ENCODE assay signal across 10 mouse cellular contexts in the genomic region with DNA sequence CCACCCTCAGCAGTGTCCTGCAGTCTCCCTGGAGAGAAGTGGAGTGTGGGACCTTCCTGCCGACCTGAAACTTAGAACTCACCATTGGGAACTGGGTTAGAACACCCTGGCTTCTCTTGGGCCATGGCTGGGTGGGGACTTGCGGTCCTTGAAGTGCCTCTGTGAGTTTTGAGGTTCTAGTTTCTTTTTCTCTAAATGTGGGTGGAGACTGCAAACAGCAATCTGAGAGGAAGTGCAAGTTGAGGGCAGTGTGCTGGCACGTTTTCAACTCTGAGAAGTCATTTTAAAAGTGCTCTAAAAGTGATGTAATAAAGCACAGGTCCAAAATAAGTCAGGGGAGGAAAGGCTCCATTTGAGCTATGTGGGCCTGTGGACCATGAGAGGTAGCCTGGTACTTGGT. TPM values are rescaled to one million over a fixed set of nuclear protein-coding genes. Genes with fewer than 3 reads are reported as not detected.
DNase-seq lines count a peak whose midpoint lies in the region; ATAC-seq and TF ChIP-seq lines count a peak whose summit lies in the region.
"Had no signal": no experiment of that assay in that cellular context is flagged by ENCODE, and none has a peak within 500 bp of the region (broad histone marks: within the 10 kb centered on the region; RNA-seq: fewer than 3 reads in every experiment).

A gene (minus strand): TSS at position 161 of the 400 bp plus-strand sequence.

- H3K4me1 ChIP-seq in liver, adult 2 months (ENCODE audit: control insufficient read depth, insufficient read depth, low read length): no peaks in the 10 kb centered on the region
- H3K4me1 ChIP-seq in lung, postnatal 0 days (ENCODE audit: insufficient read depth, low read depth, low read length): no peaks in the 10 kb centered on the region
- H3K4me1 ChIP-seq: embryonic facial prominence, embryonic 12.5 days; hindbrain, embryonic 12.5 days had no signal

- peak; percentile 99 for ATAC-seq in common myeloid progenitor, adult 5-6 weeks (replicated peaks; ENCODE audit: low read depth, poor library complexity, severe bottlenecking)
- peak; percentile 63; the same call in 1 of the 2 replicates for ATAC-seq in lung, postnatal 0 days

- H3K9me3 ChIP-seq in lung, postnatal 0 days (ENCODE audit: low read length): no peaks in the 10 kb centered on the region
- H3K9me3 ChIP-seq: embryonic facial prominence, embryonic 12.5 days; hindbrain, embryonic 12.5 days had no signal

- H3K4me3 ChIP-seq in liver, adult 2 months (ENCODE audit: insufficient read depth, low read depth, low read length): peak within 1 kb of the TSS; percentile 36
- H3K4me3 ChIP-seq in lung, postnatal 0 days (ENCODE audit: low read depth, low read length): no peak within 1 kb of the TSS
- H3K4me3 ChIP-seq: embryonic facial prominence, embryonic 12.5 days; hindbrain, embryonic 12.5 days had no signal

- no peaks in the 10 kb centered on the region for H3K27me3 ChIP-seq in liver, adult 2 months (ENCODE audit: control insufficient read depth, insufficient read depth, low read length)
- no peaks in the 10 kb centered on the region for H3K27me3 ChIP-seq in lung, postnatal 0 days (replicated peaks; ENCODE audit: insufficient read depth, low read length)
- no peaks in the 10 kb centered on the region for H3K27me3 ChIP-seq in splenic B cell, adult 2 months (ENCODE audit: control insufficient read depth, insufficient read depth, low read length, poor library complexity, severe bottlenecking)
- H3K27me3 ChIP-seq: embryonic facial prominence, embryonic 12.5 days; hindbrain, embryonic 12.5 days had no signal

- peak; percentile 37 for DNase-seq in liver, adult 2 months (ENCODE audit: extremely low read depth, low read depth, low spot score)
- no peak for DNase-seq in liver
- peak; percentile 86 for DNase-seq in lung, postnatal 0 days (ENCODE audit: low spot score)
- DNase-seq in splenic B cell, adult 2 months (ENCODE audit: low read depth, low spot score): peak; percentile 64
- no peak for DNase-seq in left cerebral cortex, postnatal 25 days (ENCODE audit: low spot score in 2 of 2)
- DNase-seq in Muller cell, postnatal 12 days (ENCODE audit: inconsistent ontology term): no peak
- DNase-seq in gastrocnemius, postnatal 14 days: no peak

- intact Hi-C loops in left cerebral cortex, postnatal 25 days (cut with DNase I): no loop called here
- intact Hi-C loops in gastrocnemius, postnatal 14 days (cut with DNase I; ENCODE audit: low total_unique reads): no loop called here

- no peak for TF ChIP-seq CTCF in liver, adult 2 months (IDR thresholded peaks at IDR 0.05; ENCODE audit: low read depth, low read length)
- TF ChIP-seq CTCF in lung, postnatal 0 days (IDR thresholded peaks at IDR 0.05): no peak

- no peaks in the 10 kb centered on the region for H3K79me2 ChIP-seq in liver, adult 2 months (ENCODE audit: control insufficient read depth, insufficient read depth, low read length)

- H3K4me2 ChIP-seq in lung, postnatal 0 days (replicated peaks; ENCODE audit: low read depth, low read length): no peak within 1 kb of the TSS
- H3K4me2 ChIP-seq: embryonic facial prominence, embryonic 12.5 days; hindbrain, embryonic 12.5 days had no signal

- H3K36me3 ChIP-seq in liver, adult 2 months (ENCODE audit: control insufficient read depth, insufficient read depth, low read length): no peaks in the 10 kb centered on the region
- H3K36me3 ChIP-seq in lung, postnatal 0 days (ENCODE audit: insufficient read depth, low read length): no peaks in the 10 kb centered on the region
- H3K36me3 ChIP-seq in splenic B cell, adult 2 months (ENCODE audit: control insufficient read depth, insufficient read depth, low read length, poor library complexity, severe bottlenecking): no peaks in the 10 kb centered on the region
- H3K36me3 ChIP-seq: embryonic facial prominence, embryonic 12.5 days; hindbrain, embryonic 12.5 days had no signal

- H3K9ac ChIP-seq in liver, adult 2 months (ENCODE audit: low read depth, low read length): no peak within 1 kb of the TSS
- H3K9ac ChIP-seq in lung, postnatal 0 days (replicated peaks; ENCODE audit: low read depth): no peak within 1 kb of the TSS
- H3K9ac ChIP-seq: embryonic facial prominence, embryonic 12.5 days; hindbrain, embryonic 12.5 days had no signal

- 54% methylated on average over 3 of the region's 3 CpGs for WGBS in liver, adult 2 months
- WGBS in lung, postnatal 0 days: 27% methylated on average over 3 of the region's 3 CpGs

- no peak within 1 kb of the TSS for H3K27ac ChIP-seq in liver, adult 2 months (replicated peaks; ENCODE audit: insufficient read depth, low read depth, low read length)
- H3K27ac ChIP-seq in lung, postnatal 0 days (ENCODE audit: low read length): no peak within 1 kb of the TSS
- H3K27ac ChIP-seq: embryonic facial prominence, embryonic 12.5 days; hindbrain, embryonic 12.5 days had no signal

- no peak for TF ChIP-seq EP300 in lung, postnatal 0 days (IDR thresholded peaks at IDR 0.05)

- no peak for TF ChIP-seq POLR2A in liver, adult 2 months (IDR thresholded peaks at IDR 0.05; ENCODE audit: extremely low read depth, insufficient read depth, low read length)

RNA-seq across cellular contexts. Expression of the gene that starts here (rescaled TPM):
- 0.18 and 0.47 TPM in 2 replicates for total RNA-seq in liver, adult 2 months (2014; rRNA removed)
- not detected in 2 replicates for polyA plus RNA-seq in liver, adult 2 months (2012; rRNA removed)
- total RNA-seq in common myeloid progenitor, adult 5-6 weeks (2017): 3.2 TPM in 1 of 2 replicates, not detected in the other
- not detected in 2 replicates for polyA plus RNA-seq in lung, postnatal 0 days (2015; fragmentation: Nextera tagmentation; extraction: Ambion mirVana)
- not detected for total RNA-seq in left cerebral cortex, postnatal 25 days (2021)
- not detected for total RNA-seq in gastrocnemius, postnatal 14 days (2021)
- polyA plus RNA-seq: embryonic facial prominence, embryonic 12.5 days; hindbrain, embryonic 12.5 days had no signal

Comparison
In these comparisons a context has a peak if more than half of its experiments do, and no peak if none do; other contexts are left out.
1. Peak in DNase-seq and H3K4me3 ChIP-seq in liver, adult 2 months; RNA of the gene not detected or under 1 TPM.
2. Peak in DNase-seq and ATAC-seq in lung, postnatal 0 days; RNA of the gene not detected or under 1 TPM.